ENCODE assay signal across 8 mouse cellular contexts in the genomic region with DNA sequence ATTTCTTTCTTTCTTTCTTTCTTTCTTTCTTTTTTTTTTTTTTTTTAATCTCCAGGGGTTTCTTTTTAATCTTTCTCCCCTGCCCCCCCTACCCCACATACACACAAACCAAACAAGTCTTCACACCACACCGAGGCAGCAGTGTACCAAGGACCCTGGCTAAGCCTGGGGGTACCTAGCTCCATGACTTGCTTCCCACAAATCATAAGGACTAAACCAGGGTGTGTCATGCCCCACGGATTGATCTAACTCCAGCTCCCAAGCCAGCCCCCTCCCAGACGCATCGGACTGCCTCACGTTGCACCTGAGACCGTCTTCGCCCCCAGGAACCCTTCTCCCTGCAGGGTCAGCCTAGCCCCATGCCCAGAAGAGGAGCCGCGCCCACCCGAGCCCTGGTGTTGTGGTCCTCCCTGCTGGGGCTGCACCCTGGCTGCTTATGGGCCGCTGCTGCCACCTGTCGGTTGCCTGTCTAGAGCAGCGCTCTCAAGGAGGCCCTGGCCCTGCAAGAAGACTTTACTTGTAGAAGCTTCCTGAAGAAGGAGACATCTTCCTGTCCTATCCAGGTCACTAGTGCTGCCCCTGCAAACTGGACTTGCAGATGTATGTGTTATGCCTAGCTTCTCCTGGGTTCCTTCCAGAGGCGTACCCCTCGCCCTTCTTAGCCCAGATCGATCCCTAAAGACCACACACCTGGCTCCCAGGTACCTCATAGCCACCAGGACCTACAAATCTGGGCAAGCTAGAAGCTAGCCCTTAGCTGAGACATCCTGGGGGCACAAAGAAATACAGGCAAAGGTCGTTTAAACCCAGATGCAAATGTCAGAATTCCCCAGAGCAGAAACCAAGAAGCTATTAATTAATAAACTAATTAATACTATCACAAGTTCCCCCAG. TPM values are rescaled to one million over a fixed set of nuclear protein-coding genes. Genes with fewer than 3 reads are reported as not detected.
DNase-seq lines count a peak whose midpoint lies in the region; ATAC-seq and TF ChIP-seq lines count a peak whose summit lies in the region.

No protein-coding gene starts in this region.

- ATAC-seq in embryonic facial prominence, embryonic 11.5 days (replicated peaks; ENCODE audit: insufficient number of reproducible peaks, low FRiP score, low TSS enrichment, low read depth): peak; percentile 74
- peak; percentile 82 for ATAC-seq in kidney, embryonic 15.5 days (replicated peaks; ENCODE audit: low FRiP score)
- ATAC-seq in limb, embryonic 15.5 days (ENCODE audit: insufficient number of reproducible peaks, low FRiP score, low TSS enrichment, low read depth): peak; percentile 67; the same call in 1 of the 2 replicates
- ATAC-seq in midbrain, postnatal 0 days (ENCODE audit: low FRiP score): peak; percentile 84

- WGBS in spleen, adult 2 months: 21% methylated on average over 17 of the region's 17 CpGs
- 17% methylated on average over 17 of the region's 17 CpGs for WGBS in embryonic facial prominence, embryonic 11.5 days
- WGBS in heart, embryonic 10.5 days: 15% methylated on average over 17 of the region's 17 CpGs
- WGBS in kidney, embryonic 15.5 days: 19% methylated on average over 17 of the region's 17 CpGs
- 13% methylated on average over 17 of the region's 17 CpGs for WGBS in limb, embryonic 15.5 days
- 18% methylated on average over 14 of the region's 17 CpGs for WGBS in midbrain, postnatal 0 days

- no peak overlapping the region for H3K27ac ChIP-seq in spleen, adult 2 months (ENCODE audit: insufficient read depth, low read length)
- H3K27ac ChIP-seq in embryonic facial prominence, embryonic 11.5 days (replicated peaks; ENCODE audit: low read depth, low read length): no peak overlapping the region
- peak overlapping the region; percentile 42; the same call in 1 of the 2 replicates for H3K27ac ChIP-seq in heart, embryonic 10.5 days
- no peak overlapping the region for H3K27ac ChIP-seq in kidney, embryonic 15.5 days
- no peak overlapping the region for H3K27ac ChIP-seq in limb, embryonic 15.5 days
- H3K27ac ChIP-seq in midbrain, postnatal 0 days (ENCODE audit: low read depth, low read length): no peak overlapping the region

- peak in 1 of 2 experiments; percentile 37 for DNase-seq in spleen, adult 2 months (ENCODE audit: low read depth in 1 of 2, low spot score in 2 of 2)
- no peak for DNase-seq in spleen, adult 12 weeks (ENCODE audit: low spot score)
- DNase-seq in embryonic facial prominence, embryonic 11.5 days (ENCODE audit: low spot score): peak; percentile 85
- peak; percentile 88 for DNase-seq in heart, embryonic 10.5 days (ENCODE audit: low spot score)
- DNase-seq in midbrain, postnatal 0 days (ENCODE audit: low spot score): peak; percentile 91
- DNase-seq in splenic B cell, adult 2 months (ENCODE audit: low read depth, low spot score): peak; percentile 44

- peak overlapping the region; percentile 45 for H3K4me2 ChIP-seq in embryonic facial prominence, embryonic 11.5 days (ENCODE audit: low read depth, low read length)
- H3K4me2 ChIP-seq in kidney, embryonic 15.5 days: peak overlapping the region; percentile 74
- H3K4me2 ChIP-seq in limb, embryonic 15.5 days: peak overlapping the region; percentile 68
- peak overlapping the region; percentile 74 for H3K4me2 ChIP-seq in midbrain, postnatal 0 days (ENCODE audit: low read depth, low read length, poor library complexity, severe bottlenecking)

- H3K27me3 ChIP-seq in spleen, adult 2 months (ENCODE audit: control insufficient read depth, insufficient read depth, low read length): no peaks in the 10 kb centered on the region
- no peaks in the 10 kb centered on the region for H3K27me3 ChIP-seq in embryonic facial prominence, embryonic 11.5 days (ENCODE audit: control insufficient read depth, insufficient read depth, low read length)
- H3K27me3 ChIP-seq in heart, embryonic 10.5 days (ENCODE audit: insufficient read depth, poor library complexity, severe bottlenecking): no peaks in the 10 kb centered on the region; the same call in 1 of the 2 replicates
- no peaks in the 10 kb centered on the region for H3K27me3 ChIP-seq in kidney, embryonic 15.5 days
- no peaks in the 10 kb centered on the region for H3K27me3 ChIP-seq in limb, embryonic 15.5 days
- H3K27me3 ChIP-seq in midbrain, postnatal 0 days (ENCODE audit: insufficient read depth, low read length): no peaks in the 10 kb centered on the region
- no peaks in the 10 kb centered on the region for H3K27me3 ChIP-seq in splenic B cell, adult 2 months (ENCODE audit: control insufficient read depth, insufficient read depth, low read length, poor library complexity, severe bottlenecking)

- H3K9ac ChIP-seq in embryonic facial prominence, embryonic 11.5 days (replicated peaks; ENCODE audit: low read length): no peak overlapping the region
- 0 out of 2 replicates have a peak overlapping the region, but pooled peaks have one; percentile 29 for H3K9ac ChIP-seq in kidney, embryonic 15.5 days
- H3K9ac ChIP-seq in limb, embryonic 15.5 days: no peak overlapping the region
- H3K9ac ChIP-seq in midbrain, postnatal 0 days (replicated peaks; ENCODE audit: low read length, poor library complexity, severe bottlenecking): peak overlapping the region; percentile 55

- no peaks in the 10 kb centered on the region for H3K36me3 ChIP-seq in spleen, adult 2 months (ENCODE audit: control insufficient read depth, insufficient read depth, low read length)
- no peaks in the 10 kb centered on the region for H3K36me3 ChIP-seq in embryonic facial prominence, embryonic 11.5 days (replicated peaks; ENCODE audit: control insufficient read depth, insufficient read depth, low read depth, low read length)
- H3K36me3 ChIP-seq in heart, embryonic 10.5 days: no peaks in the 10 kb centered on the region
- no peaks in the 10 kb centered on the region for H3K36me3 ChIP-seq in kidney, embryonic 15.5 days
- H3K36me3 ChIP-seq in limb, embryonic 15.5 days: no peaks in the 10 kb centered on the region
- no peaks in the 10 kb centered on the region for H3K36me3 ChIP-seq in midbrain, postnatal 0 days (ENCODE audit: insufficient read depth, low read length)
- H3K36me3 ChIP-seq in splenic B cell, adult 2 months (ENCODE audit: control insufficient read depth, insufficient read depth, low read length, poor library complexity, severe bottlenecking): no peaks in the 10 kb centered on the region

- no peak overlapping the region for H3K4me3 ChIP-seq in spleen, adult 2 months (ENCODE audit: extremely low read depth, insufficient read depth, insufficient read length)
- peak overlapping the region; percentile 12; the same call in 1 of the 2 replicates for H3K4me3 ChIP-seq in embryonic facial prominence, embryonic 11.5 days (ENCODE audit: low read depth, low read length)
- H3K4me3 ChIP-seq in heart, embryonic 10.5 days: peak overlapping the region; percentile 47
- H3K4me3 ChIP-seq in kidney, embryonic 15.5 days (replicated peaks): peak overlapping the region; percentile 35
- peak overlapping the region; percentile 33 for H3K4me3 ChIP-seq in limb, embryonic 15.5 days
- peak overlapping the region; percentile 28; the same call in 1 of the 2 replicates for H3K4me3 ChIP-seq in midbrain, postnatal 0 days (ENCODE audit: low read depth, low read length)

- peak; percentile 71; the same call in 1 of the 2 replicates for TF ChIP-seq CTCF in spleen, adult 2 months (IDR thresholded peaks at IDR 0.05; ENCODE audit: extremely low read depth, insufficient read depth, insufficient read length, insufficient replicate concordance)
- peak; percentile 99 for TF ChIP-seq CTCF in midbrain, postnatal 0 days (IDR thresholded peaks at IDR 0.05)

- H3K9me3 ChIP-seq in embryonic facial prominence, embryonic 11.5 days (replicated peaks; ENCODE audit: control insufficient read depth, low read length): no peaks in the 10 kb centered on the region
- H3K9me3 ChIP-seq in heart, embryonic 10.5 days: no peaks in the 10 kb centered on the region
- H3K9me3 ChIP-seq in kidney, embryonic 15.5 days (replicated peaks): no peaks in the 10 kb centered on the region
- no peaks in the 10 kb centered on the region for H3K9me3 ChIP-seq in limb, embryonic 15.5 days
- H3K9me3 ChIP-seq in midbrain, postnatal 0 days (ENCODE audit: low read length): no peaks in the 10 kb centered on the region

- no peak for TF ChIP-seq POLR2A in spleen, adult 2 months (IDR thresholded peaks at IDR 0.05; ENCODE audit: low read depth, low read length)

- H3K4me1 ChIP-seq in spleen, adult 2 months (ENCODE audit: control insufficient read depth, insufficient read depth, insufficient read length): no peaks in the 10 kb centered on the region
- no peaks in the 10 kb centered on the region for H3K4me1 ChIP-seq in embryonic facial prominence, embryonic 11.5 days (ENCODE audit: control insufficient read depth, insufficient read depth, low read length)
- peaks cover 9% of the 10 kb centered on the region; the same call in 1 of the 2 replicates for H3K4me1 ChIP-seq in heart, embryonic 10.5 days
- H3K4me1 ChIP-seq in kidney, embryonic 15.5 days: peaks cover 10% of the 10 kb centered on the region
- no peaks in the 10 kb centered on the region; the same call in 1 of the 2 replicates for H3K4me1 ChIP-seq in limb, embryonic 15.5 days
- peaks cover 4% of the 10 kb centered on the region; the same call in 1 of the 2 replicates for H3K4me1 ChIP-seq in midbrain, postnatal 0 days (ENCODE audit: insufficient read depth, low read length)

RNA-seq across cellular contexts. Expression of gene Plet1, which starts 56.2 kb away (rescaled TPM):
- 0.14 TPM in 2 replicates for polyA plus RNA-seq in spleen, adult 2 months (2012; rRNA removed)
- polyA plus RNA-seq in embryonic facial prominence, embryonic 11.5 days (2014; fragmentation: Nextera tagmentation; extraction: Ambion mirVana): 0.32 and 0.49 TPM in 2 replicates
- polyA plus RNA-seq in heart, embryonic 10.5 days (2016; fragmentation: Nextera tagmentation; extraction: Ambion mirVana): 2.2 and 4.2 TPM in 2 replicates
- polyA plus RNA-seq in kidney, embryonic 15.5 days (2015; fragmentation: Nextera tagmentation; extraction: Ambion mirVana): 24.8 TPM in 2 replicates
- polyA plus RNA-seq in limb, embryonic 15.5 days (2015; fragmentation: Nextera tagmentation; extraction: Ambion mirVana): 9.5 and 10.4 TPM in 2 replicates
- total RNA-seq in midbrain, postnatal 0 days (2014; rRNA removed): 0.33 TPM in 1 of 2 replicates, not detected in the other
- 0.52 and 0.80 TPM in 2 replicates for polyA plus RNA-seq in midbrain, postnatal 0 days (2015; fragmentation: Nextera tagmentation; extraction: Ambion mirVana)

Comparison
In these comparisons a context has a peak if more than half of its experiments do, and no peak if none do; other contexts are left out.
1. H3K9ac ChIP-seq: peak in kidney, embryonic 15.5 days (single experiment) and midbrain, postnatal 0 days (single experiment); none in embryonic facial prominence, embryonic 11.5 days (single experiment) and limb, embryonic 15.5 days (single experiment).
2. Peak in every context shown above with its lines, with median percentiles within 50 percentile points of each other: ATAC-seq and H3K4me2 ChIP-seq.